Mouse (Mus musculus) intestine, embryonic 16.5 days (tissue): Measurements from ENCODE around the gene Tuba1c. TPM values are rescaled to one million over a fixed set of nuclear protein-coding genes. Genes with fewer than 3 reads are reported as not detected.

ENCODE experiments used
- ATAC-seq: fragments of 200-750 bp; cut with Nextera tagmentation; 2 replicates; pipeline ENCODE4 v1.8.0; 2017; ENCODE audit warnings: moderate TSS enrichment, moderate library complexity
- H3K27ac ChIP-seq: fragments of 300-500 bp; sonication (generic); 2 replicates; pipeline ENCODE4 v1.5.1; 2014; ENCODE audit warnings: mild to moderate bottlenecking, low read length
- H3K27me3 ChIP-seq: fragments of 300-500 bp; sonication (generic); replicated peaks from 2 replicates; pipeline ENCODE4 v1.6.1; 2014; ENCODE audit warnings: low read length, control low read depth, mixed read lengths; ENCODE audit not compliant: control insufficient read depth, insufficient read depth
- H3K36me3 ChIP-seq: fragments of 300-500 bp; sonication (generic); 2 replicates; pipeline ENCODE4 v1.6.1; 2014; ENCODE audit warnings: low read length, control low read depth; ENCODE audit not compliant: control insufficient read depth, insufficient read depth
- H3K4me1 ChIP-seq: fragments of 300-500 bp; sonication (generic); 2 replicates; pipeline ENCODE4 v1.6.1; 2014; ENCODE audit warnings: low read length, control low read depth, mixed read lengths; ENCODE audit not compliant: control insufficient read depth, insufficient read depth
- H3K4me2 ChIP-seq: fragments of 300-500 bp; sonication (generic); 2 replicates; pipeline ENCODE4 v1.6.1; 2014; ENCODE audit warnings: low read depth, low read length, control low read depth
- H3K4me3 ChIP-seq: fragments of 300-500 bp; sonication (generic); 2 replicates; pipeline ENCODE4 v1.5.1; 2014; ENCODE audit warnings: mild to moderate bottlenecking, low read length
- H3K9ac ChIP-seq: fragments of 300-500 bp; sonication (generic); 2 replicates; pipeline ENCODE4 v1.6.1; 2014; ENCODE audit warnings: low read depth, low read length
- H3K9me3 ChIP-seq: fragments of 300-500 bp; sonication (generic); 2 replicates; pipeline ENCODE4 v1.6.1; 2016; ENCODE audit warnings: low read length, control low read depth; ENCODE audit not compliant: control insufficient read depth
- WGBS: fragments of 180-500 bp; shearing (Covaris S2); extraction: QIAGEN DNeasy Blood & Tissue Kit; methylation state at CpG from one replicate; pipeline ENCODE4 v1.1.7; 2014; 5-methylcytosine and 5-hydroxymethylcytosine counted together
- polyA plus RNA-seq: library from polyadenylated mRNA; unstranded; fragments of >200 nt; fragmentation: Nextera tagmentation; extraction: Ambion mirVana; gene quantifications from 2 replicates; pipeline ENCODE4 v1.2.1, GENCODE M21; 2015

Gene Tuba1c
- polyA plus RNA-seq, 1 experiment from 2014 or later = 311 TPM

DNA sequence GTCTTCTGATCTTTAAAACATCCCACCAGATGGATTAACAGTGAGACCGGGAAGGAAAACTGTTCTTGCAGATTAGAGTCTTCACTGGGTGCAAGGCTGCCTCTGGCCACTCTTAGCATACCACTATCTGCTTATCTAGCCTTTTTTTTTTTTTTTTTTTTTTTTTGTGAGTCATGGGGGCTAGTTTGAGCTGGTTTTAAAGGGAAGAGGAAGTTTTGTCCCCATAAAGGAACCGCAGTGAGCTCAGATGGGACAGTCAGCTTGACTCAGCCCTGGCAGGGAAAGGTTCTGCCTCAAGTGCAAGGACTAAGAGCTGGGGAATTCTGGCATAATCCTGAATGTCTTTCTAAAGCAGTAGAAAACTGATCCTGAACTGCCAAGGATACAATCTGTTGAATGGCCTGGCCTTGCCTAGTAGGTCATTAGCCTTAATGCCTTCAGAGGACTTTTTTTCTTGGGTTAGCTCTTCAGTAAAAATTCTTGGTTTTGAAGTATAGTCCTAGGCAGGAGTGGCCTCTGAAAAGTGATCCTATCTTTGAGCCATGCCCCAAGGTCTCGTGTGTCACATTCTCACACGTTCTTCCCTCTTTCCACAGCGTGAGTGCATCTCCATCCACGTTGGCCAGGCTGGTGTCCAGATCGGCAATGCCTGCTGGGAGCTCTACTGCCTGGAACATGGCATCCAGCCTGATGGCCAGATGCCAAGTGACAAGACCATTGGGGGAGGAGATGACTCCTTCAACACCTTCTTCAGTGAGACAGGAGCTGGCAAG is 4.0 kb downstream of the Tuba1c start:
- peak overlapping the region; percentile 25; the same call in 1 of the 2 replicates for H3K9ac ChIP-seq
- peak overlapping the region; percentile 86 for H3K4me2 ChIP-seq
- H3K9me3 ChIP-seq = no peaks in the 10 kb centered on the region
- H3K27me3 ChIP-seq = no peaks in the 10 kb centered on the region
- peaks cover 19% of the 10 kb centered on the region for H3K4me1 ChIP-seq
- peaks cover 12% of the 10 kb centered on the region for H3K36me3 ChIP-seq
- no peak overlapping the region for H3K27ac ChIP-seq
- 84% methylated on average over 7 of the region's 7 CpGs for WGBS
- peak overlapping the region; percentile 69 for H3K4me3 ChIP-seq
- no peak for ATAC-seq

DNA sequence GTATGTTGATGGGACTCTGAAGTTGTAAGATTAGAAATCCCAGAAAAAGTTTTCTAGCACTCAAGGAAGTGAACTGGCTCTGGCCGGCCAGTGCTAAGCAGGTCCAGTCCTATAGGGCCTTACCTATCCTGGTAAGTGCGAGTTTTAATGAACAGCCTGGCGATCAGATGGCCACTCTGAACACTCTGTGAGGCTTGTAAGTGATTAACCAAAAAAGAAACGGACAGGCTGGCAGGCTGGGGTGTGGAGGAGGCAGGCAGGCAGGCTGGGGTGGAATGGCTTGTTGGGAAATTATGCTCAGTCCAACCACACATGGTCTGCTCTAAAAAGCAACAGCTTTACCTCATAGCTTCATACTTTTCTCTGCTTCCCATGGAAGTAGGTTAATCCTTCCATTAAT is 5.7 kb downstream of the Tuba1c start:
- Histone ChIP-seq H3K4me1 (peaks cover 12% of the 10 kb centered on the region), H3K4me3 (no peak overlapping the region), H3K9me3 (no peaks in the 10 kb centered on the region), H3K9ac (no peak overlapping the region), H3K27me3 (no peaks in the 10 kb centered on the region), H3K36me3 (peaks cover 12% of the 10 kb centered on the region), H3K4me2 (no peak overlapping the region), H3K27ac (no peak overlapping the region)
- no peak for ATAC-seq
- WGBS = 72% methylated on average over 4 of the region's 4 CpGs

DNA sequence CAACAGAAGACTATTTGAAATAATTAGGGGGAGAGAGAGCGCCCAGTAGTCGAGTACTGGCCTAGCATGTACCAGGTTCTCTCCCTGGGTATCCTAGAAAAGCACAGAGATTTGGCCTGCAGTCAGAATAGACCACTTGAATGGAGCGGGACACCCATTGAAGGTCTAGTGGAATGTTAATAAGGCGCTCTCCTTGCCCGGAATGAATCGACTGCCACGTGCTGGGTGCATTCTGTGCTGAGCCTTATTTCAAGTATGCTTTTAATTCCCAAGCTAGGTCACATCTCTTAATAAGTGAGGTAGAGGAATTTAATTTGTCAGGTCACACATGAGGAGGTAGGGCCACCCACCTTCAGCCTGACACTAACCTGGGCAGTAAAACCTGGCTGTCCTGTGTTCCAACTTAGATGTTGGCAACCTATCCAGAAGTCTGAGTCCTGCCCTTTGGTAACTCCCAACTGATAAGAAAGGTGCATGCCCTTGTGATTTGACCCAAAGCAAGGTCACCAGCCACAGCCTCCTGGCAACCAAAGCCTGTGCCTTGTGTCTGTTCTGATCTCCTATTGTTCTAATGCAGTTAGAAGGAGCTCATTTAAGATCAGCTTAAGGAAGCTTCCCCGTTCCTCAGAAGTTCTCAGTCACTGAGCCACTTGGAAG is 6.7 kb downstream of the Tuba1c start:
- Histone ChIP-seq H3K9me3 (no peaks in the 10 kb centered on the region), H3K36me3 (peaks cover 12% of the 10 kb centered on the region), H3K27me3 (no peaks in the 10 kb centered on the region), H3K4me1 (peaks cover 14% of the 10 kb centered on the region), H3K9ac (no peak overlapping the region), H3K27ac (no peak overlapping the region), H3K4me3 (no peak overlapping the region), H3K4me2 (no peak overlapping the region)
- 91% methylated on average over 8 of the region's 8 CpGs for WGBS
- ATAC-seq = no peak

DNA sequence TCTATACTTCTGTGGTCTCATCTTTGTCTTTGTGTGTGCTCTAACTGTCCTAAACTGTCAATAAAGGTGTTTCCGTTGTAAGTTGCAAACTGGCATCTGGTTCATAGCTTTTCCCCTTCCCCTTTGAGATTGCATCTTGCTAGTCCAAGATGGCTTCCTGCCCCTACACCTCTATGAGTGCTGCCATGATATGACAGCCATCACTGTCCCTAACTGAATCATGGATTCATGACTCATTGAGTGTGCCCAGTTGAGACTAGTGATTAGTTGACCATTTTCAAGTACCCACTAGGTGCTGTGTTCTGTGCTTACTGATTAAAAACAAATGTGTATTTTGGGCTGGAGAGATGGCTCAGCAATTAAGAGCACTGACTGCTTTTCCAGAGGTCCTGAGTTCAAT is 8.3 kb downstream of the Tuba1c start:
- Histone ChIP-seq H3K27me3 (no peaks in the 10 kb centered on the region), H3K36me3 (peaks cover 12% of the 10 kb centered on the region), H3K27ac (no peak overlapping the region), H3K4me3 (no peak overlapping the region), H3K4me2 (no peak overlapping the region), H3K9me3 (no peaks in the 10 kb centered on the region), H3K9ac (no peak overlapping the region), H3K4me1 (peaks cover 3% of the 10 kb centered on the region; the same call in 1 of the 2 replicates)
- WGBS = 92% methylated on average over 1 of the region's 1 CpGs
- no peak for ATAC-seq

DNA sequence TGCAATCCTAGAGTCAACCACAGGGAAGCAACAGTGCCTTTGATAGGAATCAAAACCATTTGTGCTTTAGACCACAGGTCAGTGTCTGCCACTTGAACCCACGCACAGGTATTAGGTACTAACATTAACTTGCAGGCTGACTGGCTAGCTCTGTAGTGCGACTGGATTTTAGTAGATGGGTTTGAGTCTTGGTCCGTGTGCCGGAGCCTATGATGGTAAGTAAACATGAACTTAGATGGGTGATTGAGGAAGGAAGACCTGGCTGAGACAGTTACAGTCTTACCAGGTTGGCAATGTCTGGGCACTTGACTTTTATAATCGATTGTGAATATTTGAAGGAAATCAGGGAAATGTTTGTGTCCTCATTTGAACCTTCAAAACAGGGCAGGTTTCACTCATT is 9.1 kb downstream of the Tuba1c start:
- Histone ChIP-seq H3K4me2 (no peak overlapping the region), H3K4me1 (0 out of 2 replicates have a peak, but pooled peaks cover 2% of the 10 kb centered on the region), H3K27me3 (no peaks in the 10 kb centered on the region), H3K4me3 (no peak overlapping the region), H3K9ac (no peak overlapping the region), H3K9me3 (no peaks in the 10 kb centered on the region), H3K27ac (no peak overlapping the region), H3K36me3 (peaks cover 12% of the 10 kb centered on the region)
- WGBS = 88% methylated on average over 5 of the region's 5 CpGs
- no peak for ATAC-seq

DNA sequence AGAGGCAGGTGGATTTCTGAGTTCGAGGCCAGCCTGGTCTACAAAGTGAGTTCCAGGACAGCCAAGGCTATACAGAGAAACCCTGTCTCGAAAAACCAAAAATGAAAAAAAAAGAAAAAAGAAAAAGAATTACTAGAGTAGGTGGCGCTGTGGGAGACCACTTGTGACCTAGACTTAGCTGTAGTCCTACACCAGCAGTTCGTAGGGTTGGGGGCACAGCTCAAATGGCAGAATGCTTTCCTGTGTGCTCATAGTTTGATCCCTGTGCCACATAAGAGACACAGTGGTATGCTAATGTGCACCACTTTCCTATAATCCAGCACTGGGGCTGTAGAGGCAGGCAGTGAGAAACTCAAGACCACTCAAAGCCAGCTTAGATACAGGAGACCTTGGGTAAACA is 9.6 kb downstream of the Tuba1c start:
- no peak for ATAC-seq
- no peak overlapping the region for H3K27ac ChIP-seq
- no peaks in the 10 kb centered on the region for H3K9me3 ChIP-seq
- H3K4me2 ChIP-seq = no peak overlapping the region
- H3K4me3 ChIP-seq = no peak overlapping the region
- H3K4me1 ChIP-seq = 0 out of 2 replicates have a peak, but pooled peaks cover 2% of the 10 kb centered on the region
- H3K27me3 ChIP-seq = no peaks in the 10 kb centered on the region
- peaks cover 12% of the 10 kb centered on the region for H3K36me3 ChIP-seq
- H3K9ac ChIP-seq = no peak overlapping the region
- 78% methylated on average over 4 of the region's 4 CpGs for WGBS

DNA sequence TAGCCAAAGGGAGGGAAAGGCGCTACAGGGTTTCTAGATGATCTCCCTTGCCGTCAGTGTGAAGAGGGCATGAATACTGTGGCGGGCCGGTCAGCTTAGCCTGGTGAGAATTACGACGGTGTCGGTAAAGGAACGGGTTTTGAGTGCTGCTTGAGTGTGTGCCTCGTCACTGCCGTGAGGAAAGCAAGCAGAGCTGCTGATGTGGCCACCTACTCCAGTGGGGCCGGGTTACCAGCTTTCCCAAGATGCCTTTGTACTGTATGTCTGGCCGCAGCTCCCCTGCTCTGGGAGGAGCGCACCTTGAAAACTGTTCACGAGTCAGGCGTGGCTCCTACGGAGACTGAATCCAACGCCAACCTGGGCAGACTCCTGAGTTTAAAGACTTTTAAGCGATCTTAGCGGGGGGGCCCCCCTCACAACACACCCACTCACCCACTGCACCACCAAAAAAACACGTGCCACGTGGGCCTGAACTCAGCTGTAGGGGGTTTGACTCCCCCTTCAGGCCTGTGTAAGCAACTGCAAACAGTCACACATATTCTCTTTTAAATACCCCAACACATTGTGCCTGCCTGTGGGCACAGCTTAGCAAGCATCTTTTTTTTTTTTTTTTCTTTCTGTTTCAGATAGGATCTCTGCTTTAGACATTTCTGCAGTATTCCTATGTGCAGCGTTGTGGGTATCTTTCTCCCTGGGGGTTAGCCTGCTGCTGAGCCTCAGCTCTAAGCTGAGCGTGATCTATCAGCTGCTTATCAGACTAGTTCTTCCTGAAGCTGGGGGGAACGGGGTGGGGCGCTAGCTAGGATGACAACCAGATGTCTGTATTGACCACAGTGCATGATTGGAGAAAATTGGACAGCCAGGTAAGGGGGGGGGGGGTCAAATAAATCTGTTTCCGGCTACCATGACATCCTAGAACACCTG is 10.6 kb downstream of the Tuba1c start:
- Histone ChIP-seq H3K27ac (no peak overlapping the region), H3K4me2 (no peak overlapping the region), H3K9me3 (no peaks in the 10 kb centered on the region), H3K9ac (no peak overlapping the region), H3K36me3 (peaks cover 10% of the 10 kb centered on the region; the same call in 1 of the 2 replicates), H3K27me3 (no peaks in the 10 kb centered on the region), H3K4me1 (peaks cover 5% of the 10 kb centered on the region; the same call in 1 of the 2 replicates), H3K4me3 (no peak overlapping the region)
- no peak for ATAC-seq
- WGBS = 57% methylated on average over 26 of the region's 26 CpGs

DNA sequence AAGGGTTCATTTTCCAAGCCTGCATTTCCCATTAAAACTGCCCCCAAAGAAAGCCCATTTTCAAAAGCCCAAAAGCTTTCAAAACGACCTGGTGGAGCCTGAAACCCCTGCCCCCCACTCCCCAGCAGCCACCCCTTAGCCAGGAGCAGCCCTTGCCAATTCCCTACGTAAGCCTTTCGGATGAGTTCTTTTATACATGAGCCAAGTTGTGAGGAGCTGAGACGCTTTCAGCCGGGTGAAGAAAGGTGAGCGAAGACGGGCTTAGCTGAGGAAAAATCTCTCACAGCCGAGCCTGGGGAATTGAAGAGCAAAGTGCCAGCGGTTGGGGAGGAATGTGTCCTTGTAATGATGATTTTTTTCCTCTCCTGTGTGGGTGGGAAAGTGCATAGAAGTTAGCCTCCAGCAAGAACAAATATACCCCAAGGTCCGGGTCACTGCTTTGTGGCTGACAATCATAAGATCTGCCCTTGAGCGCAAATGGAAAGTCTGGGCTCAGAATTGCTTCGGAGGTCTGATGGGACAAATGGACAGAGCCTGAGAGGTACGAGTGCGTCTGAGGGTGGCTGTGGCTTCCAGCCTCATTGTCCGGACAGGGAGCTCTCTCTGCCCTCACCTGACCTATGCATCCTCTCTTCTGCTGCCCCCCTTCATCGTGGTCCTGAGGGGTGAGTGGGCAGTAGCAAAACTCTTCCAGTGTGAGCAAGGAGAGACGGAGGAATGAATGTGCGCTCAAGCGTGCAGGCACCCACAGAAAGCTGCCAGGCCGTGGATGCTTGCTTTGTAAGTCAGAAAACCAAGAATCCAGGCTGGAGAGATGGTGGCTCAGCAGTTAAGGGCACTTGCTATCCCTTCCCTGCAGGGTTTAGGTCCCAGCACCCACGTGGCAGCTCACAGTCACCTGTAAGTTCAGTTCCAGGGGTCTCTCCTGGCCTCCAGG is 11.5 kb downstream of the Tuba1c start:
- ATAC-seq = no peak
- H3K4me1 ChIP-seq = peaks cover 5% of the 10 kb centered on the region; the same call in 1 of the 2 replicates
- H3K9ac ChIP-seq = no peak overlapping the region
- no peak overlapping the region for H3K4me3 ChIP-seq
- no peaks in the 10 kb centered on the region for H3K9me3 ChIP-seq
- H3K27me3 ChIP-seq = no peaks in the 10 kb centered on the region
- 62% methylated on average over 21 of the region's 21 CpGs for WGBS
- peaks cover 6% of the 10 kb centered on the region; the same call in 1 of the 2 replicates for H3K36me3 ChIP-seq
- no peak overlapping the region for H3K27ac ChIP-seq
- H3K4me2 ChIP-seq = no peak overlapping the region
